Mouse (Mus musculus) forebrain, embryonic 12.5 days (tissue): Measurements from ENCODE around the gene Tmem114. TPM values are rescaled to one million over a fixed set of nuclear protein-coding genes. Genes with fewer than 3 reads are reported as not detected.

Experiments used
- ATAC-seq: fragments of 200-750 bp; cut with Nextera tagmentation; 2 replicates; pipeline ENCODE4 v1.8.0; 2017; ENCODE audit warnings: moderate TSS enrichment; ENCODE audit not compliant: low FRiP score
- H3K27ac ChIP-seq: fragments of 300-500 bp; sonication (generic); 2 replicates; pipeline ENCODE4 v1.5.1; 2016; ENCODE audit warnings: mild to moderate bottlenecking
- H3K27me3 ChIP-seq: fragments of 300-500 bp; sonication (generic); 2 replicates; pipeline ENCODE4 v1.6.1; 2016; ENCODE audit warnings: mild to moderate bottlenecking
- H3K36me3 ChIP-seq: fragments of 300-500 bp; sonication (generic); replicated peaks from 2 replicates; pipeline ENCODE4 v1.6.1; 2016; ENCODE audit warnings: mild to moderate bottlenecking
- H3K4me1 ChIP-seq: fragments of 300-500 bp; sonication (generic); 2 replicates; pipeline ENCODE4 v1.6.1; 2016
- H3K4me2 ChIP-seq: fragments of 300-500 bp; sonication (generic); 2 replicates; pipeline ENCODE4 v1.6.1; 2016; ENCODE audit warnings: mild to moderate bottlenecking, moderate library complexity
- H3K4me3 ChIP-seq: fragments of 300-500 bp; sonication (generic); replicated peaks from 2 replicates; pipeline ENCODE4 v1.5.1; 2016; ENCODE audit warnings: mild to moderate bottlenecking
- H3K9ac ChIP-seq: fragments of 300-500 bp; sonication (generic); 2 replicates; pipeline ENCODE4 v1.6.1; 2016; ENCODE audit warnings: mild to moderate bottlenecking
- H3K9me3 ChIP-seq: fragments of 300-500 bp; sonication (generic); 2 replicates; pipeline ENCODE4 v1.6.1; 2016
- WGBS: fragments of 180-500 bp; shearing (Covaris S2); methylation state at CpG from one replicate; pipeline ENCODE4 v1.1.7; 2016; 5-methylcytosine and 5-hydroxymethylcytosine counted together
- polyA plus RNA-seq: library from polyadenylated mRNA; unstranded; fragments of >200 nt; fragmentation: Nextera tagmentation; extraction: Ambion mirVana; gene quantifications from 2 replicates; pipeline ENCODE4 v1.2.1, GENCODE M21; 2016

The Tmem114 gene
- polyA plus RNA-seq, 1 experiment from 2014 or later: not detected

GRCm38 (mm10) chr16:8424161-8424970, 570 bp downstream of the Tmem114 start:
- Histone ChIP-seq H3K4me2 (peak overlapping the region; percentile 57), H3K4me3 (peak overlapping the region; percentile 35), H3K27me3 (peaks cover 58% of the 10 kb centered on the region), H3K9ac (no peak overlapping the region), H3K9me3 (no peaks in the 10 kb centered on the region), H3K36me3 (no peaks in the 10 kb centered on the region), H3K27ac (no peak overlapping the region), H3K4me1 (peaks cover 9% of the 10 kb centered on the region)
- WGBS: 4% methylated on average over 43 of the region's 43 CpGs
- no peak for ATAC-seq

- no peaks in the 10 kb centered on the region for H3K36me3 ChIP-seq
- H3K9me3 ChIP-seq: no peaks in the 10 kb centered on the region
- H3K9ac ChIP-seq: no peak overlapping the region
- no peak overlapping the region for H3K4me3 ChIP-seq
- H3K27ac ChIP-seq: no peak overlapping the region
- peaks cover 58% of the 10 kb centered on the region for H3K27me3 ChIP-seq
- no peak overlapping the region for H3K4me2 ChIP-seq
- WGBS: 49% methylated on average over 7 of the region's 7 CpGs
- no peak for ATAC-seq
- H3K4me1 ChIP-seq: peaks cover 9% of the 10 kb centered on the region
These were observed 1.3 kb downstream of the Tmem114 start for GRCm38 (mm10) chr16:8423626-8424114.

- no peaks in the 10 kb centered on the region for H3K36me3 ChIP-seq
- no peak overlapping the region for H3K9ac ChIP-seq
- H3K4me3 ChIP-seq: no peak overlapping the region
- H3K27ac ChIP-seq: no peak overlapping the region
- H3K4me1 ChIP-seq: peaks cover 12% of the 10 kb centered on the region
- WGBS: 81% methylated on average over 4 of the region's 4 CpGs
- peaks cover 38% of the 10 kb centered on the region for H3K27me3 ChIP-seq
- ATAC-seq: no peak
- H3K9me3 ChIP-seq: no peaks in the 10 kb centered on the region
- H3K4me2 ChIP-seq: no peak overlapping the region
These were observed 4.1 kb downstream of the Tmem114 start for GRCm38 (mm10) chr16:8420842-8421241.

GRCm38 (mm10) chr16:8420381-8420780, 4.6 kb downstream of the Tmem114 start:
- Histone ChIP-seq H3K9me3 (no peaks in the 10 kb centered on the region), H3K9ac (no peak overlapping the region), H3K36me3 (no peaks in the 10 kb centered on the region), H3K4me1 (peaks cover 12% of the 10 kb centered on the region), H3K27ac (no peak overlapping the region), H3K4me2 (no peak overlapping the region), H3K4me3 (no peak overlapping the region), H3K27me3 (peaks cover 33% of the 10 kb centered on the region)
- no peak for ATAC-seq
- 84% methylated on average over 10 of the region's 10 CpGs for WGBS

- ATAC-seq: no peak
- WGBS: 93% methylated on average over 8 of the region's 8 CpGs
- no peak overlapping the region for H3K4me3 ChIP-seq
- H3K9me3 ChIP-seq: no peaks in the 10 kb centered on the region
- peaks cover 26% of the 10 kb centered on the region for H3K27me3 ChIP-seq
- no peak overlapping the region for H3K9ac ChIP-seq
- H3K27ac ChIP-seq: no peak overlapping the region
- peaks cover 11% of the 10 kb centered on the region for H3K4me1 ChIP-seq
- no peaks in the 10 kb centered on the region for H3K36me3 ChIP-seq
- no peak overlapping the region for H3K4me2 ChIP-seq
These were observed 5.3 kb downstream of the Tmem114 start for GRCm38 (mm10) chr16:8419666-8420065.

GRCm38 (mm10) chr16:8418126-8418525, 6.8 kb downstream of the Tmem114 start:
- Histone ChIP-seq H3K9ac (no peak overlapping the region), H3K4me3 (no peak overlapping the region), H3K27ac (no peak overlapping the region), H3K27me3 (peaks cover 11% of the 10 kb centered on the region), H3K36me3 (no peaks in the 10 kb centered on the region), H3K9me3 (no peaks in the 10 kb centered on the region), H3K4me2 (no peak overlapping the region), H3K4me1 (peaks cover 3% of the 10 kb centered on the region; the same call in 1 of the 2 replicates)
- WGBS: 84% methylated on average over 3 of the region's 3 CpGs
- ATAC-seq: no peak

GRCm38 (mm10) chr16:8417011-8417720, 7.8 kb downstream of the Tmem114 start:
- H3K9me3 ChIP-seq: no peaks in the 10 kb centered on the region
- H3K36me3 ChIP-seq: no peaks in the 10 kb centered on the region
- H3K27me3 ChIP-seq: peaks cover 5% of the 10 kb centered on the region; the same call in 1 of the 2 replicates
- no peak overlapping the region for H3K4me3 ChIP-seq
- 73% methylated on average over 20 of the region's 20 CpGs for WGBS
- no peak overlapping the region for H3K9ac ChIP-seq
- H3K27ac ChIP-seq: no peak overlapping the region
- H3K4me1 ChIP-seq: peaks cover 3% of the 10 kb centered on the region; the same call in 1 of the 2 replicates
- H3K4me2 ChIP-seq: no peak overlapping the region
- ATAC-seq: no peak

GRCm38 (mm10) chr16:8415996-8416395, 8.9 kb downstream of the Tmem114 start:
- no peak overlapping the region for H3K4me3 ChIP-seq
- WGBS: 82% methylated on average over 8 of the region's 8 CpGs
- no peaks in the 10 kb centered on the region for H3K36me3 ChIP-seq
- no peaks in the 10 kb centered on the region for H3K9me3 ChIP-seq
- no peak overlapping the region for H3K9ac ChIP-seq
- H3K27ac ChIP-seq: no peak overlapping the region
- no peak overlapping the region for H3K4me2 ChIP-seq
- H3K27me3 ChIP-seq: peaks cover 11% of the 10 kb centered on the region
- H3K4me1 ChIP-seq: peaks cover 3% of the 10 kb centered on the region; the same call in 1 of the 2 replicates
- ATAC-seq: no peak

- 81% methylated on average over 8 of the region's 8 CpGs for WGBS
- ATAC-seq: no peak
- peaks cover 29% of the 10 kb centered on the region for H3K27me3 ChIP-seq
These were observed 11.5 kb downstream of the Tmem114 start for GRCm38 (mm10) chr16:8413441-8413840.

GRCm38 (mm10) chr16:8412213-8412612, 12.7 kb downstream of the Tmem114 start:
- Histone ChIP-seq H3K4me3 (no peak overlapping the region), H3K27me3 (peaks cover 37% of the 10 kb centered on the region), H3K27ac (no peak overlapping the region), H3K9me3 (no peaks in the 10 kb centered on the region), H3K9ac (no peak overlapping the region), H3K4me1 (peaks cover 3% of the 10 kb centered on the region; the same call in 1 of the 2 replicates), H3K4me2 (no peak overlapping the region), H3K36me3 (no peaks in the 10 kb centered on the region)
- 14% methylated on average over 7 of the region's 7 CpGs for WGBS
- ATAC-seq: peak; percentile 75

More at GRCm38 (mm10) chr16:8413441-8413840, 11.5 kb downstream of the Tmem114 start:
- Histone ChIP-seq H3K9me3 (no peaks in the 10 kb centered on the region), H3K36me3 (no peaks in the 10 kb centered on the region), H3K27ac (no peak overlapping the region), H3K4me3 (no peak overlapping the region), H3K4me2 (no peak overlapping the region), H3K4me1 (peaks cover 3% of the 10 kb centered on the region; the same call in 1 of the 2 replicates), H3K9ac (no peak overlapping the region)

GRCm38 (mm10) chr16:8409197-8409596, 15.7 kb downstream of the Tmem114 start:
- Histone ChIP-seq H3K27me3 (peaks cover 43% of the 10 kb centered on the region), H3K9ac (no peak overlapping the region), H3K4me2 (no peak overlapping the region), H3K4me1 (peaks cover 2% of the 10 kb centered on the region; the same call in 1 of the 2 replicates), H3K36me3 (no peaks in the 10 kb centered on the region), H3K9me3 (no peaks in the 10 kb centered on the region), H3K27ac (no peak overlapping the region), H3K4me3 (no peak overlapping the region)
- WGBS: 29% methylated on average over 10 of the region's 10 CpGs
- ATAC-seq: 0 out of 2 replicates have a peak, but pooled peaks have one; percentile 39

- peaks cover 3% of the 10 kb centered on the region for H3K4me1 ChIP-seq
- ATAC-seq: peak; percentile 45; the same call in 1 of the 2 replicates
- H3K4me2 ChIP-seq: no peak overlapping the region
- H3K27ac ChIP-seq: no peak overlapping the region
- no peaks in the 10 kb centered on the region for H3K9me3 ChIP-seq
- H3K4me3 ChIP-seq: no peak overlapping the region
- H3K9ac ChIP-seq: no peak overlapping the region
- peaks cover 39% of the 10 kb centered on the region for H3K27me3 ChIP-seq
- WGBS: 2% methylated on average over 6 of the region's 6 CpGs
- no peaks in the 10 kb centered on the region for H3K36me3 ChIP-seq
These were observed 18.2 kb downstream of the Tmem114 start for GRCm38 (mm10) chr16:8406708-8407107.
